Mouse (Mus musculus) cortical plate, adult 2 months (tissue): ENCODE data around the gene Pigk. TPM values are rescaled to one million over a fixed set of nuclear protein-coding genes. Genes with fewer than 3 reads are reported as not detected.
A peak's percentile ranks its signal among the peaks of the same experiment; 100 is the strongest.

Experiments used
- H3K27ac ChIP-seq: fragments of 200-500 bp; 2 replicates; pipeline ENCODE4 v1.5.1; 2012; ENCODE audit warnings: low read length, control low read depth, inconsistent platforms; ENCODE audit not compliant: insufficient read depth
- H3K4me1 ChIP-seq: fragments of 200-500 bp; 2 replicates; pipeline ENCODE4 v1.6.1; 2011; ENCODE audit warnings: low read length; ENCODE audit not compliant: control insufficient read depth, insufficient read depth
- H3K4me3 ChIP-seq: fragments of 200-500 bp; 2 replicates; pipeline ENCODE4 v1.5.1; 2011; ENCODE audit warnings: mild to moderate bottlenecking, low read length, control low read depth; ENCODE audit not compliant: insufficient read depth
- CTCF ChIP-seq: fragments of 200-500 bp; IDR thresholded peaks from 2 replicates; pipeline ENCODE4 v1.5.1; 2011; ENCODE audit warnings: mild to moderate bottlenecking, control low read depth, low read length; ENCODE audit not compliant: insufficient read depth; ENCODE audit errors: extremely low read depth
- POLR2A ChIP-seq: fragments of 200-500 bp; IDR thresholded peaks from 2 replicates; pipeline ENCODE4 v1.6.1; 2011; ENCODE audit warnings: mild to moderate bottlenecking, low read length, control low read depth; ENCODE audit not compliant: insufficient read depth; ENCODE audit errors: extremely low read depth
- polyA plus RNA-seq: library from polyadenylated mRNA; depleted of rRNA; stranded (reverse); fragments of >200 nt; gene quantifications from 2 replicates; pipeline ENCODE4 v1.2.3, GENCODE M21; 2012

Pigk gene
- polyA plus RNA-seq, 1 experiment = 25.2 TPM

DNA sequence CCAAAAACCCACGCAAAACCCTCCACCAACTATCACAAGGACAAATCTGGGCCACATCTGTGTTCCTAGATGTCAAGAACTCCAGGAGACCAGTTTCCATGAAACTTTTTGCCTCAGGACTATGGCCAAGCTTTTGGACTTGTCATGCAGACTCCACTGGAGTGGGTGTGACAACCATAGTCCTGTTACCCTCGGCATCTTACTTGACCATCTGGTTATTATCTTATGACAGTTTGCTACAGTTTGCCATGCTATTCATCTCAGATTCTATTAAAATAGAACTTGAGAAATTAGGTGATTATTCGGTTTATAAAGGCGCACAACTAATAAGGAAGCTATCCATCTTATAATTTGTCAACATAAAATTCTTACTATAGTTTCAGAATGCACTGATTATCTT is 39.4 kb downstream of the Pigk start:
- Histone ChIP-seq H3K27ac (no peak overlapping the region), H3K4me1 (no peaks in the 10 kb centered on the region), H3K4me3 (no peak overlapping the region)
- TF ChIP-seq POLR2A = no peak
- TF ChIP-seq CTCF = no peak

DNA sequence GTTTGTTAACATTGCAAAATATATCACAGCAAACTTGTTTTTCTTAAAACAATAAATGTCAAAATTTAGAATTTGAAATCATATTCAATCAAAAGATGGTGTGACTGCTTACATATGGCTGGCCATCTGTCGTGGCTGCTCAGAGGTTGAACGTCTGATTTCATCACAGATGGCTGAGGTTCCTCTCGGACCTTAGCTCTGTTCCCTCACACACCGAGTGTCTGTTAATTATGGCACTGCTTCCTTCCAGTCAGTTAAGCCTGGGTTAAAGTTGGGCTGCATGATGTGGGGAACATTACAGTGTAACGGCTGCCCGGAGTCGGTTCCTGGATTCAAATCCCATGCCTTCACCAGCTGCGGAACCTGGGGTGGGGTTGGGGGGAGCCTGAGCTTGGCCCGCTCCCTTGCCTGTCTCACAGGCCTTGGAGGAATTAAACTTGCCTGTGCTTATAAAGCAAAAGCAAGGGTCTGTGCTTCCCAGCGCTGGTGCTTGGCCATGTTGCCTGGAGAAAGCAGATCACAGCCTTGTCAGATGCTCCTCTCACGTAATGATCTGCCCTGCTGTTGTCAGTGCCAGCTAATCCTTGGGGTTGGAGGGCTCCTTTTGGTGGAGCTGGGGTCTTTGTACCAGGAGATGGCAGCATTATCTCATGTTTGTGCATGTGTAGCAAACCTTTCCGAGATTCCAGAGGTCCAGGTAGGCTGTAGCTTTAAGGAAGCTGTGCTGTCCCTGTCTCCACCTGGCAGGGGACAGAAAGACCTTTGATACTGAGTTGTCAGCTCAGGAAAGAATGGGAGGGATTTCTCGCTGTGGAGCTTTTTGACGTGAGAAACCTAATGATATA is 40.2 kb downstream of the Pigk start:
- H3K27ac ChIP-seq = no peak overlapping the region
- no peak overlapping the region for H3K4me3 ChIP-seq
- no peak for TF ChIP-seq POLR2A
- TF ChIP-seq CTCF = no peak
- H3K4me1 ChIP-seq = no peaks in the 10 kb centered on the region

DNA sequence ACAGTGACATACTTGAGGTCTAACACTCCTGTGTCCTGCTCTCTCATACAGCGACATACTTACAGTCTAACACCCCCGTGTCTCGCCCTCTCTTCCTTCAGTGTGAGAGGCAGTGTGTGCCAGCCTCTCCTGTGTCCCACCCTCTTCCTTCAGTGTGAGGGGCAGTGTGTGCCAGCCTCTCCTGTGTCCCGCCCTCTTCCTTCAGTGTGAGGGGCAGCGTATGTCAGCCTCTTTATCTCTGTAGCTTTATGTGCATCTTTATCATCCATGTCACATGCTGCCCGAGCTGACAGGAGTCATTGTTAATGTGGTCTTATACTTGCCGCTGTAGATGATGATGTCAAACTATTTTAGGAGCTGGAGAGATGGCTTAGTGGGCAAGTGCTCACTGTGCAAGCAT is 41.6 kb downstream of the Pigk start:
- no peak for TF ChIP-seq POLR2A
- TF ChIP-seq CTCF = no peak
- no peaks in the 10 kb centered on the region for H3K4me1 ChIP-seq
- no peak overlapping the region for H3K27ac ChIP-seq
- no peak overlapping the region for H3K4me3 ChIP-seq

DNA sequence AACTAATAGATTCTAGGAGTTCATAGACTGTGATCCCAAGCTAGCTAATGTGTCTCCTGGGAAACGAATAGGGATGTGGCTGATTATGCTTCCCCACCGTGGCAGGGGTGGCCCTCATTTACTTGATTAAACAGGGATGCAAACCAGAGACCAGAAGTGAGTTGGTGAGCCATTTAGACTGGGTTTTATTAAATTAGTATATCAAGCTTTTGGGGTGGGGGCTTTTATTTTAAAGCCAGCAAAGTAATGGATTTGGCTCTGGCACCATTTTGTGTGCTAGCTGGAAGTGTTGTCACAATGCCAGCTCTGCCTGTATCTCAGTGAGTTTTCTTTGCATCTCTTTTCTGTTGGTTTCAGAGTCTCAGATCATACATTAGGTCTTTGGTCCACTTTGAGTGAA is 43.0 kb downstream of the Pigk start:
- no peak overlapping the region for H3K4me3 ChIP-seq
- no peak overlapping the region for H3K27ac ChIP-seq
- TF ChIP-seq POLR2A = no peak
- no peak for TF ChIP-seq CTCF
- H3K4me1 ChIP-seq = no peaks in the 10 kb centered on the region; the same call in 1 of the 2 replicates

DNA sequence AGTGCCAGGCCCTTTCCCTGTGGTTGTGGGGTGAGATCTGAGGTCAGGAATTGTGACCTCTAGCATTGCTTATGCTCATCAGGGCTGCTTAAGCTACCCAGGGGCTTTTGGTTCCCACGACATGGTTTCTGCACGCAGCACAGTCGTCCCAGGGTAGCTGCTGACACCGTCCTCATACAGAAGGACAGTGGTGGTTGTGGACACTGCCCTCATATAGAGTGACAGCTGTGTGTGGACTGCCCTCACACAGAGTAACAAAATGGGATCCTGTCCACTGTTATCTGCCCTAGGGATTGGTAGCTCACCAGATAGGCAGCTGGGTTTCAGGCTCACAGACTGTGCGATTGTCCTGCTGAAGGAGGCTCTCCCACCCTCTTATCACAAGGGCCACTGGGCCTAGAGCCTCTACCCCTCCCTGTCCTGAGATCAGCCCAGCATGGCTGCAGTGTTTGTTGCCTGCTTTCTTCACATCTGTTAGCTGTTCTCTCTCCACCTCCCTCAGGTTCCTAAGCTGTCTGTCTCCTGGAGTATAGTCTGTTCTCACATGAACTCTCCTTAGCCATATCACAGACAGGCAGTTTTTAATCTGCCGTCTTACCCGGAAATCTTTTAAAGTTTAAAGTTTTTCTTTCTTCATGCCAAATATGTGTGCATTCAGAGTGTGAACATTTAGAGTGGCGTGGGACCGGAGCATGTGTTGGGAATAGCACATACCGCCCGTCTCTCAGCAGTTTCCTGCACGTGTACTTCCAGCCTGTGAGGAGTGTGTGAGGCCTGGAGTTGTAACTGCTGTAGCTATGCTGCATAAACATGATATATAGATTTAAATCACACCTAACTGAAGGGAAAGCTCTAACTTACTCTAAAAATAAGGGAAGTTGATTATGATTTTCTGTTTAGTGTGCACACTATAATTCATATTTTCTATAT is 43.8 kb downstream of the Pigk start:
- Histone ChIP-seq H3K4me3 (no peak overlapping the region), H3K4me1 (no peaks in the 10 kb centered on the region; the same call in 1 of the 2 replicates), H3K27ac (no peak overlapping the region)
- TF ChIP-seq CTCF (no peak), POLR2A (no peak)

DNA sequence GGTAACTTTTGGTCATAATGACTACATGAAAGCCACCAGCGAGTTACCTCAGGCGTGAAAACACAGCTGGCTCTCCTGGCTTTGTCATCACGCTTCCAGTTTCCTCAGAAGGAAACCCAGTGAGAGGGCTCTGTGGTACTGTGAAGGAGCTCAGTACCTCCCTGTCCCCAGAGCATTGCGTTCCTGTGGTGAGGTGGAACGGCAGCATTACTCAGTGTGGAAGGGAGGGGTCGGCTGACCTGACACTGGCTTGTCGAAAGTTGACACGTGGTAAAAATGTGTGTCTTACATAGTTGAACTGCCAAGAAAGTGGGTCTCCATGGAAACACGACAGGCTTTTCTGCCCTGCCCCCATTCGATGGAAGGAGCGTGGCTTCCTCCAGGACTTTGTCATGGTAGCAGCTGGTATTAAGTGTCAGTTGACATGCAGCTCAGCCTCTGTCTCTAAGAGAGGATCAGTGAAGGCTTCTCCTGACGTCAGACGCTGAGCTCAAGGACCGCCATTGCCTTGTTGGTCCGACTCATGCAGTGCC is 44.7 kb downstream of the Pigk start:
- H3K27ac ChIP-seq = no peak overlapping the region
- H3K4me1 ChIP-seq = no peaks in the 10 kb centered on the region; the same call in 1 of the 2 replicates
- no peak overlapping the region for H3K4me3 ChIP-seq
- TF ChIP-seq POLR2A = no peak
- TF ChIP-seq CTCF = no peak

DNA sequence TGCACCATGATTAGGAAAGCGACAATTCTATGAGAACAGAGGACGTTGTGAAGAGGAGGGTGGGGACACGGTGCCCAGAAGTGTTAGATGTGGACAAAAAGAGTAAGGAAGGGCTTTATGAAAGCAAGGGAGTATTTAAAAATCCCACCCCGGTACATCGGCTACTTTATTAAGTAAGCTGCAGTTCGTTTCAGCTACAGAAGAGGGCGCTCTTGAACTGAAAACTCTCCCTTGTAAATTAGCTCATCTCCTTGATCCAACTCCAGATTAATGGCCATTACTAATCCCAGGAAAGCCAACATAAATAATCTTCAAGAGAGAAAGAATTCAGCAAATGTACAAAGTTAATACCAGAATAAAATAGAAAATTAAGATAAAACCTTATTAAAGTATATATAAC is 47.2 kb downstream of the Pigk start:
- TF ChIP-seq POLR2A = no peak
- TF ChIP-seq CTCF = peak; percentile 52; the same call in 1 of the 2 replicates
- no peaks in the 10 kb centered on the region; the same call in 1 of the 2 replicates for H3K4me1 ChIP-seq
- no peak overlapping the region for H3K27ac ChIP-seq
- H3K4me3 ChIP-seq = no peak overlapping the region

DNA sequence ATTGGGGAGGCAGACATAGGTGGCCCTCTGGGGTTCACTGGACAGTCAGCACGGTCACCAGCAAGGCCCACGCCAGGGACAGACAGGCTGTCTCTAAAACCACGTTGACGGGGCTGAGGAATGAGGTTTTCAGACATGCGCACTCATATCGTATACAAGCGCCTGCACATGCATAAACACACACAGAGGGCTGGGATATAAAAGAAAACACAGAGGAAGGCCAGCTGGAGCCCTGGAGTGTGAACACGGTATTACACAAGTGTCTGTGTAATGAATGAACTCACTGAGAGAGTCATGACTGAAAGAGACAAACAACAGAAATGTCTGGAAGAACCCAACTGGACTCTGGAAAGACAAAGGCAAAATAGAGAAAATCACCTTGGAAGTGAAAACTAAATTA is 47.8 kb downstream of the Pigk start:
- Histone ChIP-seq H3K4me3 (no peak overlapping the region), H3K27ac (no peak overlapping the region), H3K4me1 (no peaks in the 10 kb centered on the region; the same call in 1 of the 2 replicates)
- no peak for TF ChIP-seq POLR2A
- TF ChIP-seq CTCF = no peak

DNA sequence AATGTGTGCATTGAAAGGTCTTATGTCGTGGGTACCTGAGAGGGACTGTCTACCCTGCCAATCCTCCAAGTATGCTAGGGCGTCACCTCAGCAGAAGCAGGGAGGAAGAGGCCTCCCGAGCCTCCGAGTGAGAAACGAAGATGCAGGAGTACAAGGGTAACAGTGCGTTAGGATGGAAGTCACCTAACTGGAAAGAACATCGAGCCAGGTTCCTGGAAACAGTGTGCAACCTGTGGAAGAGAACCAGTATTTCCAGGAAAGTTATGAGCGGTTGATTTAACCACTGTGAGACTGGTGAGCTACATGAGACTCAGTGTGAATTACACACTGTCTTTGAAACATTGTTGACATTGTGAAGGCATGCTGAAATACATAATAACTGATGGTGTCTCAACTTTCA is 48.4 kb downstream of the Pigk start:
- Histone ChIP-seq H3K27ac (no peak overlapping the region), H3K4me1 (no peaks in the 10 kb centered on the region; the same call in 1 of the 2 replicates), H3K4me3 (no peak overlapping the region)
- TF ChIP-seq POLR2A = no peak
- no peak for TF ChIP-seq CTCF
